Mouse (Mus musculus) cerebellum, adult (tissue): ENCODE measurements around the gene Tcf21.
A peak's percentile ranks its signal among the peaks of the same experiment; 100 is the strongest.

Experiments used
- ATAC-seq: cut with Nextera tagmentation; 2 replicates; pipeline ENCODE4 v1.9.2; 2017; ENCODE audit warnings: mild to moderate bottlenecking, moderate library complexity, mixed read lengths; ENCODE audit not compliant: insufficient number of reproducible peaks, low FRiP score, low TSS enrichment

The Tcf21 gene

GRCm38 (mm10) chr10:22816237-22816762 is 3.7 kb downstream of the Tcf21 start:
- no peak for ATAC-seq

GRCm38 (mm10) chr10:22815461-22816236 is 4.3 kb downstream of the Tcf21 start:
- no peak for ATAC-seq

- ATAC-seq = no peak
Observed at GRCm38 (mm10) chr10:22814771-22815170, 5.2 kb downstream of the Tcf21 start.

GRCm38 (mm10) chr10:22814294-22814693 is 5.7 kb downstream of the Tcf21 start:
- no peak for ATAC-seq

GRCm38 (mm10) chr10:22813317-22813960 is 6.5 kb downstream of the Tcf21 start:
- no peak for ATAC-seq

- ATAC-seq = no peak
Observed at GRCm38 (mm10) chr10:22811921-22812320, 8.1 kb downstream of the Tcf21 start.

GRCm38 (mm10) chr10:22782684-22783083 is 37.3 kb downstream of the Tcf21 start:
- no peak for ATAC-seq

- ATAC-seq = no peak
Observed at GRCm38 (mm10) chr10:22781466-22781865, 38.5 kb downstream of the Tcf21 start.

- no peak for ATAC-seq
Observed at GRCm38 (mm10) chr10:22777939-22778338, 42.0 kb downstream of the Tcf21 start.

- ATAC-seq = peak; percentile 59
Observed at GRCm38 (mm10) chr10:22776007-22776698, 43.8 kb downstream of the Tcf21 start.

- no peak for ATAC-seq
Observed at GRCm38 (mm10) chr10:22775456-22775855, 44.5 kb downstream of the Tcf21 start.

GRCm38 (mm10) chr10:22774626-22775025 is 45.3 kb downstream of the Tcf21 start:
- no peak for ATAC-seq
